Mouse (Mus musculus) skeletal muscle tissue, adult 2 months (tissue): ENCODE measurements around the gene Vmn2r41.
"Not testable (repeated sequence)": the region's sequence is repeated elsewhere in the genome, so short reads cannot be mapped to it uniquely, and the experiment has no call there.

Experiments
- DNase-seq: peaks from one replicate; pipeline ENCODE4 v3.0.0-alpha.2; 2012; ENCODE audit warnings: low read depth, low spot score

Gene Vmn2r41

DNA sequence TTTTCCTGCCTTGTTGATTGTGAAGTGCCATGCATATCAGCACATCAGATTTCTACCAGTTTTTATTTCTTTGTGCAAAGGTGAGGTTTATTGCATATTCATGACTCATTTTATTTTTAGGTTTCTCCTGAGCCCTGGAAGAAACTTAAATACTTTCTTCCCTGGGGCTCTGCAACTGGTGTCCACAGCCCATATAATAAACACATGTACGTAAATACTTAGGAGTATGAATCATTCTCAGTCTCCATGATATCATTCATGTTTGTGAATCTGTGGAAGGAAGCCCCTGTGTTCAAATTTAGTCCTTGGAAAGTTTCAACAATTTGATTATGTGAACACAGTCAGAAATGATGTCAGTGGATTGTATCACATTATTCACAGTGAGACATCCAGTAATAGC, at the start of gene Vmn2r41:
Vmn2r41 (minus strand) TSS at position 101 of the 400 bp plus-strand sequence.
- not testable (repeated sequence) for DNase-seq

DNA sequence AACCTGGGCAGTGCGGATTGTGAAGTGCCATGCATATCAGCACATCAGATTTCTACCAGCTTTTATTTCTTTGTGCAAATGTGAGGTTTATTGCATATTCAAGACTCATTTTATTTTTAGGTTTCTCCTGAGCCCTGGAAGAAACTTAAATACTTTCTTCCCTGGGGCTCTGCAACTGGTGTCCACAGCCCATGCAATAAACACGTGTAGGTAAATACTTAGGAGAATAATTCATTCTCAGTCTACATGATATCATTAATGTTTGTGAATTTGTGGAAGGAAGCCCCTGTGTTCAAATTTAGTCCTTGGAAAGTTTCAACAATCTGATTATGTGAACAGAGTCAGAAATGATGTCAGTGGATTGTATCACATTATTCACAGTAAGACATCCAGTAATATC, 38.8 kb upstream of the Vmn2r41 start, which contains the start of gene Vmn2r42:
Vmn2r42 (minus strand) TSS at position 101 of the 400 bp plus-strand sequence.
- not testable (repeated sequence) for DNase-seq

DNA sequence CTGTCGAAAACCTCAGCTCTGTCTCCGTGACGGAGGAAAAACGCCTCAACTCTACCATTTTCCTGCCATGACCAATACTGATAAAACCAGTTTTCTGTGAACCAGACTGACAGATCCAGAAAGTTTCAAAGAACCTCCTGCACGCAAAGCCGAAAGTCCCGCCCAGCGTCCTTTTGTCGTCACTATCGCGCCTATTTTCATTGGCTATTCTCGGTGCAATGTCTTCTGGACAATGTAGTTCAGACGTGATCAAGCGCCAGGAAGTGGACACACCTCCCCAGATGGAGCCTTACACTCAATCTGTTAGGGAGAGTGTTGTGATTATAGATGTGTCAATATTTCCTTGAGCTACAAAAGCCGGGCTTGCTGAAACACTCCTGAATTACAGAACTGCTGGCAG, 68.6 kb downstream of the Vmn2r41 start:
- DNase-seq = not testable (repeated sequence)
